Mouse (Mus musculus): ENCODE measurements around the gene Itfg1.

Itfg1 gene

GRCm38 (mm10) chr8:85745053-85745452, 95.7 kb downstream of the Itfg1 start:
- in situ Hi-C loops (cut with MboI, MseI), result no loop called here

GRCm38 (mm10) chr8:85730545-85730944, 110.2 kb downstream of the Itfg1 start:
- in situ Hi-C loops (cut with MboI, MseI), result loop anchor here in 1 of 2 experiments (10.0 kb wide), 1 partner anchor 424 kb away; no protein-coding TSS in a partner anchor

- in situ Hi-C loops (cut with MboI, MseI), result no loop called here
Observed at GRCm38 (mm10) chr8:85717271-85717670, 123.5 kb downstream of the Itfg1 start.

- in situ Hi-C loops (cut with MboI, MseI), result no loop called here
Observed at GRCm38 (mm10) chr8:85716696-85717095, 124.0 kb downstream of the Itfg1 start.

GRCm38 (mm10) chr8:85706988-85707387, 133.7 kb downstream of the Itfg1 start:
- in situ Hi-C loops (cut with MboI, MseI), result no loop called here

- in situ Hi-C loops (cut with MboI, MseI), result loop anchor here in 1 of 2 experiments (5.0 kb wide), 1 partner anchor 886 kb away; no protein-coding TSS in a partner anchor
Observed at GRCm38 (mm10) chr8:85700751-85701351, 139.9 kb downstream of the Itfg1 start, which contains the start of gene Neto2. Gene Neto2 (minus strand): TSS chr8:85700924.

- in situ Hi-C loops (cut with MboI, MseI), result loop anchor here in 1 of 2 experiments (5.0 kb wide), 1 partner anchor 887 kb away; no protein-coding TSS in a partner anchor
Observed at GRCm38 (mm10) chr8:85700101-85700750, 140.5 kb downstream of the Itfg1 start.

GRCm38 (mm10) chr8:85699051-85699450, 141.7 kb downstream of the Itfg1 start:
- in situ Hi-C loops (cut with MboI, MseI), result loop anchor here in 1 of 2 experiments (5.0 to 25.0 kb wide), 2 partner anchors 663 to 883 kb away; partner anchors contain the start of gene Abcc12
